Mouse (Mus musculus): ENCODE results near the gene Psme4. TPM values are rescaled to one million over a fixed set of nuclear protein-coding genes. Genes with fewer than 3 reads are reported as not detected.

Gene Psme4
- polyA plus RNA-seq, 1 experiment from 2014 or later: 16.1 TPM

DNA sequence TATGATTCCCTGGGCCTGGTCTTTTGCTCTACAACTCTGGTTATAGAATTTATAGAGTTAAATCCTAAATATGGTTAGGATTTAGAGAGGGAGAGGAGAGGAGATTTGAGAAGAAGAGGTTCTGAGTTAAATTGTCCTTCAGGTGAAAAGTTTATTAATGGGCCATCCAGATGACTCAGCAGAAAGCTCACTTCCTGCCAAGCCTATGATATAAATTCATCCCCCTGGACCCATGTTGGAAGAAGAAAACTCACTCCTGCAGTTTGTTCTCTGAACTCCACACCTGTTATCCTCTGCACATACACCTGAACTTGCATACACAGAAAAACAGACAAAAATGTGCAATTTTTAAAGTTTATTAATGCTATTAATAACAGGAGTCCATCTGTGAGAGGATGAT, 127.8 kb downstream of the Psme4 start:
- no peak overlapping the region for H3K4me3 ChIP-seq (replicated peaks; ENCODE audit: low read length)
- no peak overlapping the region for H3K27ac ChIP-seq (ENCODE audit: low read length)
- H3K4me2 ChIP-seq (ENCODE audit: low read depth, low read length): no peak overlapping the region
- no peaks in the 10 kb centered on the region for H3K36me3 ChIP-seq (ENCODE audit: control insufficient read depth, insufficient read depth, low read length)
- no peaks in the 10 kb centered on the region for H3K27me3 ChIP-seq (ENCODE audit: control insufficient read depth, insufficient read depth, low read length)
- H3K4me1 ChIP-seq (ENCODE audit: control insufficient read depth, insufficient read depth, low read length): no peaks in the 10 kb centered on the region
- H3K9me3 ChIP-seq (replicated peaks; ENCODE audit: control insufficient read depth, low read length): no peaks in the 10 kb centered on the region
- H3K9ac ChIP-seq (ENCODE audit: low read length): no peak overlapping the region
- ATAC-seq (ENCODE audit: insufficient read depth, low FRiP score): no peak

DNA sequence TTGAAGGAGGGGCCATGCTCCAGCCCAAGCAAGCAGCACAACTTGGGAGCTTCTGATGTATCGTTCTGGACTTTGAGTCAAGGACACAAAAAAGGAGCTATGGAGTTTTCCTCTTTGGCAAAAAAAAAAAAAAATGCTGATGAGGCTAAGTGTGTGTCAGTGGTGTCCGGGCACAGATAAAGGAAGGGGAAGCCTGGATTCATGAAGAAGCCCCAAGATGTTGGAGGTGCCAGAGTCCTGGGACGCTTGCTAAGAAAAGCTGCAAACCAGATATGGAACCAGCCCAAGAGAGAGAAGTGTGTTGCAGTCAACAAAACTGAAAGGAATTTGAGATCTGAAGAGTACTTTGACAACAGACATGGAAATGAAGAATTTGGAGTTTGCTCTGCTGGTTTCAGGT, 140.8 kb downstream of the Psme4 start:
- Histone ChIP-seq H3K4me2 (ENCODE audit: low read depth, low read length) (no peak overlapping the region), H3K36me3 (ENCODE audit: control insufficient read depth, insufficient read depth, low read length) (no peaks in the 10 kb centered on the region), H3K9ac (ENCODE audit: low read length) (no peak overlapping the region), H3K9me3 (replicated peaks; ENCODE audit: control insufficient read depth, low read length) (no peaks in the 10 kb centered on the region), H3K27ac (ENCODE audit: low read length) (no peak overlapping the region), H3K4me3 (replicated peaks; ENCODE audit: low read length) (no peak overlapping the region), H3K27me3 (ENCODE audit: control insufficient read depth, insufficient read depth, low read length) (no peaks in the 10 kb centered on the region), H3K4me1 (ENCODE audit: control insufficient read depth, insufficient read depth, low read length) (no peaks in the 10 kb centered on the region)
- ATAC-seq (ENCODE audit: insufficient read depth, low FRiP score): no peak
- WGBS: 89% methylated on average over 3 of the region's 3 CpGs

DNA sequence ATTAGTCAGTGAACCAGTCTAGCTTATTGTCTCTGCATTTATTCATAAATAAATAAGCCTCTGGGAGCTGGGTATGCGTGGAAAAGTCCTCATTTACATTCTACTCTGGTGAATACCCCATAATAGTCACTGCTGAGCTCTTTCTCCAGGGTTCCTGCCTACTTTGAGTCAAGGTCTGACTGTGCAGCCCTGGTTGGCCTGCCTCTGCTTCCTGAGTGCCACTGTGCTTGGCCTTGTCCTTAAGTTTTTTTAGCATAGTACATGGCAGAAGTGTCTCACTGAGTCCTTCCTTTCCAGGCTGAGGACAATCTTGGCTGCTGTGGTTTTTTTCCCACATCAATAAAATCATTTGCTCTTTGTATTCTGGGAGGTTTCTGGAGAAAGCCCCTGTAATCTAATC, 149.1 kb downstream of the Psme4 start:
- Histone ChIP-seq H3K4me2 (ENCODE audit: low read depth, low read length) (no peak overlapping the region), H3K9me3 (replicated peaks; ENCODE audit: control insufficient read depth, low read length) (no peaks in the 10 kb centered on the region), H3K4me1 (ENCODE audit: control insufficient read depth, insufficient read depth, low read length) (no peaks in the 10 kb centered on the region), H3K27me3 (ENCODE audit: control insufficient read depth, insufficient read depth, low read length) (no peaks in the 10 kb centered on the region), H3K27ac (ENCODE audit: low read length) (no peak overlapping the region), H3K36me3 (ENCODE audit: control insufficient read depth, insufficient read depth, low read length) (peaks cover 5% of the 10 kb centered on the region; the same call in 1 of the 2 replicates), H3K4me3 (replicated peaks; ENCODE audit: low read length) (no peak overlapping the region), H3K9ac (ENCODE audit: low read length) (no peak overlapping the region)
- 71% methylated on average over 1 of the region's 1 CpGs for WGBS
- ATAC-seq (ENCODE audit: insufficient read depth, low FRiP score): no peak

DNA sequence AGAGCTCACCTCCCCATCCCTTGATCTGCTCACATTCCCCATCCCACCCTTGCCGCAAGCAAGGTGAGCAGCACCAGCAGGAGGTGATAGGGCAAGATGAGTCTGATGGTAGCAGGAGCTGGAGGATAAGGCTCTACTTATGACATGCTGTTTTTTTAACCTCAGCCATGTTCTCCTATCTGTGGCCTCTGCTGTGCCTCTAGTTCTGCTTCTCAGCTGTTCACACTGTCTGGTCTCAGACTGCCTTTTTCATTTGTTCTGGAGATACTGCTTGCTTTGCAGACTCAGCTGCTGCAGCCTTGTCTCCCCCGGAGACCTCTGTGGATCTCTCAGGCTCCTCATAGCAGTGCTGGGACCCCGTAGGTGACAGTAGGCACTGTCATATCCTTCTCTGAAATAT, 151.8 kb downstream of the Psme4 start:
- ATAC-seq (ENCODE audit: insufficient read depth, low FRiP score): no peak
- WGBS: 92% methylated on average over 3 of the region's 3 CpGs
- no peak overlapping the region for H3K4me3 ChIP-seq (replicated peaks; ENCODE audit: low read length)

DNA sequence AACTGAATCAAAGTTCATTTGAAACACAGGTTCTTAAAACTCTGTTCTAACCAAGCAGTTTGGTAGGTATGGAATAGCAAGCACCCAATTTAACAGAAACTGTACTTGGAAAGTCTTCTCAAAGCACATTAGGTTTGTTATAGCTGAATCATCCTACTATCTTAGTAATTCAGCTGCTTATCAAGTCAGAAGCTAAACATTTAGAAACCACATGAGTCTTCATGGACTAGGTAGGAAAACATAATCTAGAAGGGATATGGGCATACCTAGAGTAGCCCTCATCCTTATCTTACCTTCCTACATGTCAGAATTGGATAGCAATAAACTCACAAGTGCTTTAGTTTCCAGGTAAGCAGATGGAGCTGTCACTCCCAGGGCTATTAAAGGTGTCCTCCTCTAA, 156.6 kb downstream of the Psme4 start:
- ATAC-seq (ENCODE audit: insufficient read depth, low FRiP score): no peak
- Histone ChIP-seq H3K9ac (ENCODE audit: low read length) (no peak overlapping the region), H3K4me3 (replicated peaks; ENCODE audit: low read length) (no peak overlapping the region), H3K27ac (ENCODE audit: low read length) (no peak overlapping the region), H3K4me1 (ENCODE audit: control insufficient read depth, insufficient read depth, low read length) (no peaks in the 10 kb centered on the region), H3K27me3 (ENCODE audit: control insufficient read depth, insufficient read depth, low read length) (no peaks in the 10 kb centered on the region), H3K4me2 (ENCODE audit: low read depth, low read length) (no peak overlapping the region), H3K9me3 (replicated peaks; ENCODE audit: control insufficient read depth, low read length) (no peaks in the 10 kb centered on the region), H3K36me3 (ENCODE audit: control insufficient read depth, insufficient read depth, low read length) (peaks cover 13% of the 10 kb centered on the region; the same call in 1 of the 2 replicates)

More for the DNA sequence above, 151.8 kb downstream of the Psme4 start:
- no peaks in the 10 kb centered on the region for H3K27me3 ChIP-seq (ENCODE audit: control insufficient read depth, insufficient read depth, low read length)
- no peaks in the 10 kb centered on the region for H3K9me3 ChIP-seq (replicated peaks; ENCODE audit: control insufficient read depth, low read length)
- H3K4me1 ChIP-seq (ENCODE audit: control insufficient read depth, insufficient read depth, low read length): no peaks in the 10 kb centered on the region
- H3K27ac ChIP-seq (ENCODE audit: low read length): no peak overlapping the region
- no peak overlapping the region for H3K4me2 ChIP-seq (ENCODE audit: low read depth, low read length)
- no peak overlapping the region for H3K9ac ChIP-seq (ENCODE audit: low read length)
- peaks cover 11% of the 10 kb centered on the region; the same call in 1 of the 2 replicates for H3K36me3 ChIP-seq (ENCODE audit: control insufficient read depth, insufficient read depth, low read length)

DNA sequence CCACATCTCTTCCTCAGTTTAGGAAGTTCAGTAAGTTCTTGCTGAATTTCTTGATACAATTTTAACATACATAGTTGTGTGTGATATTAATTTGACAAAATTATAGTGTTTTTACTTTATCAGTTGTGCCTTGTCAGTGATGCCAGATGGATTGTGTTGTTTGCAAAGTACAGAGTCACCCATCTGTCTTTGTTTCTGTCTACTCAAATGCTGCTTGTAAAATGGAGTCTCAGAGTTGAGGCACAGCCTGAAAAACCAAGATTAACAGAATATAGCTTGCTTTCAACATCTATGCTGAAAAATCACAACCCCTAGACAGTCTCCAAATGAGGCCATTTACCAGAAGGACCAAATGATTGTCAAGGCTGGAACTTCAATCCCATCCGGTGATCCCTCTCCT, 157.0 kb downstream of the Psme4 start:
- H3K4me1 ChIP-seq (ENCODE audit: control insufficient read depth, insufficient read depth, low read length): no peaks in the 10 kb centered on the region
- no peaks in the 10 kb centered on the region for H3K27me3 ChIP-seq (ENCODE audit: control insufficient read depth, insufficient read depth, low read length)
- H3K9me3 ChIP-seq (replicated peaks; ENCODE audit: control insufficient read depth, low read length): no peaks in the 10 kb centered on the region
- no peak for ATAC-seq (ENCODE audit: insufficient read depth, low FRiP score)
- H3K9ac ChIP-seq (ENCODE audit: low read length): no peak overlapping the region
- no peak overlapping the region for H3K4me2 ChIP-seq (ENCODE audit: low read depth, low read length)
- H3K27ac ChIP-seq (ENCODE audit: low read length): no peak overlapping the region
- peaks cover 13% of the 10 kb centered on the region; the same call in 1 of the 2 replicates for H3K36me3 ChIP-seq (ENCODE audit: control insufficient read depth, insufficient read depth, low read length)
- WGBS: 94% methylated on average over 1 of the region's 1 CpGs
- no peak overlapping the region for H3K4me3 ChIP-seq (replicated peaks; ENCODE audit: low read length)

Other genes with a start within 250 kb of the Psme4 start
- 10.1 and 14.6 TPM in 2 replicates for gene Acyp2, start 122.1 kb upstream of the Psme4 start, polyA plus RNA-seq (2015; fragmentation: Nextera tagmentation; extraction: Ambion mirVana)
- 0.32 and 0.36 TPM in 2 replicates for gene Gpr75, start 113.6 kb downstream of the Psme4 start, polyA plus RNA-seq (2015; fragmentation: Nextera tagmentation; extraction: Ambion mirVana)
- gene Asb3, start 113.7 kb downstream of the Psme4 start, polyA plus RNA-seq (2015; fragmentation: Nextera tagmentation; extraction: Ambion mirVana): 27.6 and 27.7 TPM in 2 replicates
- 11.4 and 14.2 TPM in 2 replicates for gene Erlec1, start 182.6 kb downstream of the Psme4 start, polyA plus RNA-seq (2015; fragmentation: Nextera tagmentation; extraction: Ambion mirVana)
- 29.3 and 37.8 TPM in 2 replicates for gene Chac2, start 214.6 kb downstream of the Psme4 start, polyA plus RNA-seq (2015; fragmentation: Nextera tagmentation; extraction: Ambion mirVana)

Data from stomach, embryonic 16.5 days (tissue).